Mouse (Mus musculus) E14TG2a.4 (cell line): ENCODE results near the gene Prtn3.

Experiments used
- CTCF ChIP-seq: conservative IDR thresholded peaks from 2 replicates; pipeline ENCODE4 v1.5.1; 2014; ENCODE audit warnings: low read length
- NANOG ChIP-seq: IDR thresholded peaks from 2 replicates; pipeline ENCODE4 v1.6.1; 2014; ENCODE audit warnings: borderline replicate concordance, low read length, mixed read lengths
- POU5F1 ChIP-seq: IDR thresholded peaks from 2 replicates; pipeline ENCODE4 v1.6.1; 2014; ENCODE audit warnings: low read length, borderline replicate concordance

DNA sequence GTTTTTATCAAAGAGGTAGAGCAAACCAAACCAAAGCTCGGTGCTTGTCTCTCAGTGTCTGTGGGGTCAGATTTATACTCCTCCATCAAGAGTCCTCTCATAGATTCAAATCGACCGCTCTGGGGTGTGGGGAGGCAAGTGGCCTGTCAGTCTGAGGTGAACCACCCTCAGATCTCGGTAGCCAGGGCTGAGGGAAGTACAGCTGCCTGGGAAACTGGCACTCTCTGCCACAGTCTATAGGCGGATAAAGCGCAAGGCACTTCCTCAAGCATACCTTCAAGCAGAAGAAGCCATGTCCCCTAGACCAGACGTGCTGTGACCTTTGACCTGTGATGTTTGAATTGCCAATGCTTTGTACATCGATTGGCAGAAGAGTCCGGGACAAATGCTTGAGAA is 41.5 kb upstream of the Prtn3 start:
- TF ChIP-seq CTCF (no peak), POU5F1 (no peak), NANOG (no peak)
